Mouse (Mus musculus) olfactory bulb, adult 2 months (tissue): ENCODE measurements at regions not wholly inside any gene's neighbourhood (a gene's known extent, or its start where the extent isn't known, plus 50 kb on each side); places are given as distances from the start of the nearest gene placed in this dataset.

Experiments used
- CTCF ChIP-seq: fragments of 200-500 bp; IDR thresholded peaks from 2 replicates; pipeline ENCODE4 v1.5.1; 2012; ENCODE audit warnings: low read depth, mild to moderate bottlenecking, low read length, moderate library complexity; ENCODE audit not compliant: insufficient read depth
- POLR2A ChIP-seq: fragments of 200-500 bp; IDR thresholded peaks from 2 replicates; pipeline ENCODE4 v1.6.1; 2012; ENCODE audit warnings: mild to moderate bottlenecking, low read depth, low read length, moderate library complexity; ENCODE audit not compliant: insufficient read depth

- TF ChIP-seq CTCF (no peak), POLR2A (no peak)
Observed at GRCm38 (mm10) chr7:35922582-35922981, 119.8 kb upstream of the Zfp507 start.
